Mouse (Mus musculus) neural tube, embryonic 12.5 days (tissue): ENCODE measurements at regions not wholly inside any gene's neighbourhood (a gene's known extent, or its start where the extent isn't known, plus 50 kb on each side); places are given as distances from the start of the nearest gene placed in this dataset.
A peak's percentile ranks its signal among the peaks of the same experiment; 100 is the strongest.

Experiments used
- ATAC-seq: fragments of 200-750 bp; cut with Nextera tagmentation; 2 replicates; pipeline ENCODE4 v1.8.0; 2017; ENCODE audit warnings: low read depth, mild to moderate bottlenecking, moderate TSS enrichment, moderate library complexity; ENCODE audit not compliant: low FRiP score
- H3K27ac ChIP-seq: fragments of 300-500 bp; sonication (generic); 2 replicates; pipeline ENCODE4 v1.5.1; 2016
- H3K27me3 ChIP-seq: fragments of 300-500 bp; sonication (generic); replicated peaks from 2 replicates; pipeline ENCODE4 v1.6.1; 2016; ENCODE audit warnings: mild to moderate bottlenecking
- H3K36me3 ChIP-seq: fragments of 300-500 bp; sonication (generic); 2 replicates; pipeline ENCODE4 v1.6.1; 2016; ENCODE audit warnings: mild to moderate bottlenecking
- H3K4me1 ChIP-seq: fragments of 300-500 bp; sonication (generic); 2 replicates; pipeline ENCODE4 v1.6.1; 2016
- H3K4me2 ChIP-seq: fragments of 300-500 bp; sonication (generic); replicated peaks from 2 replicates; pipeline ENCODE4 v1.6.1; 2016; ENCODE audit warnings: mild to moderate bottlenecking
- H3K4me3 ChIP-seq: fragments of 300-500 bp; sonication (generic); 2 replicates; pipeline ENCODE4 v1.5.1; 2016
- H3K9ac ChIP-seq: fragments of 300-500 bp; sonication (generic); 2 replicates; pipeline ENCODE4 v1.6.1; 2016; ENCODE audit warnings: mild to moderate bottlenecking
- H3K9me3 ChIP-seq: fragments of 300-500 bp; sonication (generic); 2 replicates; pipeline ENCODE4 v1.6.1; 2016; ENCODE audit warnings: mild to moderate bottlenecking
- WGBS: fragments of 180-500 bp; shearing (Covaris S2); methylation state at CpG from one replicate; pipeline ENCODE4 v1.1.7; 2016; 5-methylcytosine and 5-hydroxymethylcytosine counted together

- 68% methylated on average over 4 of the region's 4 CpGs for WGBS
- H3K4me2 ChIP-seq = no peak overlapping the region
- H3K9me3 ChIP-seq = no peaks in the 10 kb centered on the region
- H3K4me1 ChIP-seq = no peaks in the 10 kb centered on the region
- ATAC-seq = no peak
- no peaks in the 10 kb centered on the region for H3K27me3 ChIP-seq
- no peak overlapping the region for H3K4me3 ChIP-seq
- no peaks in the 10 kb centered on the region for H3K36me3 ChIP-seq
- H3K27ac ChIP-seq = no peak overlapping the region
- H3K9ac ChIP-seq = no peak overlapping the region
Observed at GRCm38 (mm10) chr8:26364637-26365036, 245.3 kb downstream of the Gm45692 start.

DNA sequence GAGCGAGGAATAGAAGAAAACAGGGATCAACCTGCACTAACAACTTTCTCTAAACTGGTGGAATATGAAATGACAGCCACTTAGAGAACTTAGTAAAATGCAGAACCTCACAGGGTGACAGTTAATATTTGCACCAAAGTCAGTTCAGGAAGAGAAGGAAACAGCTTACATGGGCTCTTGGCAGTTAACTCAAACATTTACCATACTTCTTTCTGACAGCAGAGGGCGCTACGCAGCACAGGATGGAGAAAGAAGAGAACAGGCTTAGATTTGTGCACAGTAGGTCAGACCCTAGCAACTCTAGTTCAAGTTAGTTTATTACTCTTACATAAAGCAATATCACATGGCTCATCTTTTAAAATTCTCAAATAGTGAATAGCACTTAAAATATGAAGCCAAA is 261.3 kb downstream of the Gm45692 start:
- no peak overlapping the region for H3K9ac ChIP-seq
- H3K9me3 ChIP-seq = no peaks in the 10 kb centered on the region
- H3K4me1 ChIP-seq = peaks cover 15% of the 10 kb centered on the region
- no peak overlapping the region for H3K4me3 ChIP-seq
- 31% methylated on average over 3 of the region's 3 CpGs for WGBS
- H3K27ac ChIP-seq = no peak overlapping the region
- no peaks in the 10 kb centered on the region for H3K36me3 ChIP-seq
- no peaks in the 10 kb centered on the region for H3K27me3 ChIP-seq
- no peak overlapping the region for H3K4me2 ChIP-seq
- ATAC-seq = no peak

- Histone ChIP-seq H3K27me3 (no peaks in the 10 kb centered on the region), H3K4me3 (no peak overlapping the region), H3K4me2 (no peak overlapping the region), H3K4me1 (peaks cover 15% of the 10 kb centered on the region), H3K9me3 (no peaks in the 10 kb centered on the region), H3K36me3 (no peaks in the 10 kb centered on the region), H3K27ac (no peak overlapping the region), H3K9ac (no peak overlapping the region)
- WGBS = 90% methylated on average over 7 of the region's 7 CpGs
- ATAC-seq = no peak
Observed at GRCm38 (mm10) chr8:26382426-26382825, 263.1 kb downstream of the Gm45692 start.

- Histone ChIP-seq H3K4me3 (no peak overlapping the region), H3K36me3 (no peaks in the 10 kb centered on the region), H3K9ac (no peak overlapping the region), H3K4me1 (peaks cover 15% of the 10 kb centered on the region), H3K27ac (no peak overlapping the region), H3K27me3 (no peaks in the 10 kb centered on the region), H3K9me3 (no peaks in the 10 kb centered on the region), H3K4me2 (no peak overlapping the region)
- no peak for ATAC-seq
- 21% methylated on average over 3 of the region's 3 CpGs for WGBS
Observed at GRCm38 (mm10) chr8:26383886-26384285, 264.6 kb downstream of the Gm45692 start.

DNA sequence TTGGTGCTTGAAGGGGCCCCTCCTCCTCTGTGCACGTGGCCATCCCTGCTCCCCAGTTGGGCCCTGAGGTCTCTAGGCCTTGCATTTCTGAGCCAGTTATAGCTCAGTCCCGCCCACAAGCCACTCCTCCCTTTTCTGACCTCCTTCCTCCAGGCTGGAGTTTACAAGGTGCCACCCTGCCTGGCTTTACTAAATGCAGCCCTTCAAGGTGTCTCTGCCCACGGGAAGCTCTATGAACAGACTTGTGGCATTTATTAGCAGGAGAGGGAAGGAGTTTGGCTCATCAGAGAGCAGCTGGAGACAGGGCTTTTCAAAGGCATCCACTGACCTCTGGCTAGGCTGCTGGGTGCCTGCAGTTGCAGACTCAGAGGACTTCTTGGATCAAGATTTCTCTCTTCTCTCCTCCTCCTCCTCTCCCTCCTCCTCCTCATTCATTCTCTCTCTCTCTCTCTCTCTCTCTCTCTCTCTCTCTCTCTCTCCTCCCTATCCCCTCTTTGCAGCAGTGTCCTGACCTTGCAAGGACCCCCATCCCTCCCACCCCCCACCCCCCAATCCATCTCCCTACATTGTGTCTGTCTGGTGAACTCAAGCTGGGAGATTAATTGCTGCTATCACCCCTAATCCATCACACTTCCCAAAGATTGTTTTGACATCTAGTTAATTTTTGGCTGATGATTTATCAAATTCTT is 265.1 kb downstream of the Gm45692 start:
- ATAC-seq = peak; percentile 79
- H3K9me3 ChIP-seq = no peaks in the 10 kb centered on the region
- H3K27ac ChIP-seq = no peak overlapping the region
- H3K9ac ChIP-seq = no peak overlapping the region
- no peaks in the 10 kb centered on the region for H3K36me3 ChIP-seq
- no peak overlapping the region for H3K4me3 ChIP-seq
- no peaks in the 10 kb centered on the region for H3K27me3 ChIP-seq
- WGBS = 0% methylated on average over 3 of the region's 3 CpGs
- peaks cover 15% of the 10 kb centered on the region for H3K4me1 ChIP-seq
- H3K4me2 ChIP-seq = no peak overlapping the region; the same call in 1 of the 2 replicates

DNA sequence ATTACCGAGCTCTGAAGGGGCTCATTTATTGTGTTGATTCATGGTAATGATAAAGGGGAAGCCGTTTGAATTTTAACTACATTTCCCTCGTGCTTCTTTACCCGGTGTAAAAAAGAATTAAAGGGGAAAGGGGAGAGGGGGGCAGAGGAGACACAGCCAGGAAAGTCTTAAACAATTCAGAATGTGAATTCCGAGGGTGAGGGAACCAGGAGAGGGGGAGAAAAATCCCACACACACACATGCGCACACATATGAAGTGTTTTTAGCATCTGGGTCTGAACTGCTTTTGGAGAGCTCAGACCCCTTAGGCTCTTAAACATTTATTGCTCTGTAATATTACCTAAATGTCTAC is 265.6 kb downstream of the Gm45692 start:
- no peak overlapping the region for H3K4me3 ChIP-seq
- peaks cover 15% of the 10 kb centered on the region for H3K4me1 ChIP-seq
- no peak overlapping the region for H3K9ac ChIP-seq
- no peak for ATAC-seq
- no peaks in the 10 kb centered on the region for H3K27me3 ChIP-seq
- no peak overlapping the region for H3K4me2 ChIP-seq
- H3K27ac ChIP-seq = no peak overlapping the region
- no peaks in the 10 kb centered on the region for H3K9me3 ChIP-seq
- 6% methylated on average over 6 of the region's 6 CpGs for WGBS
- H3K36me3 ChIP-seq = no peaks in the 10 kb centered on the region

DNA sequence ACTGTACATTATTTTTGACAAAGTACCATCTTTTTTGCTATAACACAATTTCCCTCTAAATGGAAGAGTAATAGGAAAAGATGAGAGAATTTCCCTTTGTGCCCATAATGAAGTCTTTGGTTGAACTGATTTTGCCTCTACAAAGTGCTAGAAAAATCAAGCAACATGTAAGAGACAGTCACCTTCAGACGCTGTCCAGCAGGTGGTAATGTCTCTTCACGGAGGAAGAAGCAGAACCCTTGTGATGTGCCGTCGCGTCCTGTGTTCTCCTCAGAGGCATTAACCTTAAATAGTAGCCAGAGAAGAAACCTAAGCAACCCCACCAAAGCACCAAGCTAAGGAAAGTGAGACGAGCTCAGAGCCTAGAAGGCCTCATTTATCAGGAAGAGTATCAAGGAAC is 275.7 kb downstream of the Gm45692 start:
- 81% methylated on average over 6 of the region's 6 CpGs for WGBS
- ATAC-seq = no peak

DNA sequence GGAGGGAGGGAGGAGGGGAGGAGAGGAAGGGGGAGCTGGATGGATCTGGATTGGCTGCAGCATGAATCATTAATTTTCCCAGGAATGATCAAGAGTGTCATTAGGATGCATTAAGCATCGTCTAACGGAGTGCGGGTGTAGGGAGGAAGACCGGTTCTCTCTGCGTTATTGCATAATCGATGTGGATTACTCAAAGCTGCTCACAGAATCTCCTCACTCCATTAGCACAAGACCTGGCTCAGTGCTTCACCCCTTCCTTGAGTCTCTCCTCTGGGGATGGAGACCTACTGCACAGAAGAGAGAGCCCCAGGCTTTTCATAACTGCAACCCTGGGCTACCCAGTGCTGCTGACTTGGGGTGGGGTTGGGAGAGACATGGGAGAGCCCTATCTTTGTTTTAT is 300.7 kb downstream of the Gm45692 start:
- WGBS = 32% methylated on average over 6 of the region's 6 CpGs
- Histone ChIP-seq H3K4me1 (peaks cover 22% of the 10 kb centered on the region), H3K9ac (no peak overlapping the region), H3K36me3 (no peaks in the 10 kb centered on the region), H3K27ac (peak overlapping the region; percentile 38), H3K4me2 (peak overlapping the region; percentile 18; the same call in 1 of the 2 replicates), H3K27me3 (no peaks in the 10 kb centered on the region), H3K4me3 (no peak overlapping the region), H3K9me3 (no peaks in the 10 kb centered on the region)
- peak; percentile 78 for ATAC-seq

More for the DNA sequence above, 275.7 kb downstream of the Gm45692 start:
- no peak overlapping the region for H3K9ac ChIP-seq
- no peaks in the 10 kb centered on the region for H3K4me1 ChIP-seq
- H3K27ac ChIP-seq = no peak overlapping the region
- no peaks in the 10 kb centered on the region for H3K27me3 ChIP-seq
- H3K4me2 ChIP-seq = no peak overlapping the region
- H3K36me3 ChIP-seq = no peaks in the 10 kb centered on the region
- H3K9me3 ChIP-seq = 0 out of 2 replicates have a peak, but pooled peaks cover 5% of the 10 kb centered on the region
- H3K4me3 ChIP-seq = no peak overlapping the region

- peak overlapping the region; percentile 38 for H3K27ac ChIP-seq
- H3K4me2 ChIP-seq = peak overlapping the region; percentile 18; the same call in 1 of the 2 replicates
- peak; percentile 89 for ATAC-seq
- no peaks in the 10 kb centered on the region for H3K27me3 ChIP-seq
- no peaks in the 10 kb centered on the region for H3K36me3 ChIP-seq
- WGBS = 30% methylated on average over 10 of the region's 10 CpGs
- H3K9ac ChIP-seq = no peak overlapping the region
- no peak overlapping the region for H3K4me3 ChIP-seq
- no peaks in the 10 kb centered on the region for H3K9me3 ChIP-seq
- peaks cover 22% of the 10 kb centered on the region for H3K4me1 ChIP-seq
Observed at GRCm38 (mm10) chr8:26420536-26420935, 301.2 kb downstream of the Gm45692 start.

GRCm38 (mm10) chr8:26427311-26427710 is 308.0 kb downstream of the Gm45692 start:
- WGBS = 92% methylated on average over 7 of the region's 7 CpGs
- Histone ChIP-seq H3K9ac (no peak overlapping the region), H3K4me3 (no peak overlapping the region), H3K36me3 (no peaks in the 10 kb centered on the region), H3K27me3 (no peaks in the 10 kb centered on the region), H3K9me3 (no peaks in the 10 kb centered on the region), H3K4me1 (no peaks in the 10 kb centered on the region), H3K27ac (no peak overlapping the region), H3K4me2 (no peak overlapping the region)
- ATAC-seq = no peak

- H3K36me3 ChIP-seq = no peaks in the 10 kb centered on the region
- H3K4me2 ChIP-seq = no peak overlapping the region
- H3K4me3 ChIP-seq = no peak overlapping the region
- peaks cover 3% of the 10 kb centered on the region; the same call in 1 of the 2 replicates for H3K4me1 ChIP-seq
- 86% methylated on average over 8 of the region's 8 CpGs for WGBS
- H3K27ac ChIP-seq = no peak overlapping the region
- H3K9ac ChIP-seq = no peak overlapping the region
- no peak for ATAC-seq
- no peaks in the 10 kb centered on the region for H3K9me3 ChIP-seq
- H3K27me3 ChIP-seq = no peaks in the 10 kb centered on the region
Observed at GRCm38 (mm10) chr8:26429751-26430327, 310.5 kb downstream of the Gm45692 start.

DNA sequence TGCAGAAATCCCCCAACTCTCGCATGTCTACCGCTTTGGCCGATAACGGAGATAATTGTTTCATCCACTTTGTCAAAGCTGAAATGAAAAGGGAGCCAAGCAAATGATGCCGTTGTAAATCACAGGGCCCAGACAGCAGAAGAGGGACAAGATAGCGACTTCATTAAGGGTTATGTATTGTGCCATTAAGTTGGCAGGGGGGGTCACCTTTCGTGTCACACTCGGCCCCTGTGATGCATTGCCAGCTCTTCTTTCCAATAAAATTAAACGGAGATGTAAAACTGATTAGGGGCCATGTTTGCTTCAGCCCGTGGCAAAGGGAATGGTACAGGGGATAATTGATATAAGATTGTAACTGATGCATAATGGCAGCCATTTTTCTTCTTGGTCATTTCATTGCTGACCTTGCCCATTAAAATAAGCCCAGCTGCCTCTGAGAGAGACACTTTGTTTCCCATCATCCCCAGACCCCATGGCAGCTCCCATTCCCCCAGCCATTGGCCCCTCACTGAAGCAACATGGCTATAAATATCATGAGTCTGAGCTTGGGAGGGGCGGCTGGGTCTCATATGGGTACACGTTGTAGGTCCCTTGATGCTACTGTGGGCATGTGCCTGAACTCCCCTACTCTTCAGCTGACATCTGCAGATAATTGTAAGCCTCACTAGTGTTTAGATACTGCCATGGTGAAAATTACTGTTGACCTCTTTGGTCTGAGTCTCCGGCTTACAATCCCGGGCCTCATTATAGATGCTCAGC is 313.0 kb downstream of the Gm45692 start:
- 70% methylated on average over 14 of the region's 14 CpGs for WGBS
- no peak overlapping the region for H3K4me3 ChIP-seq
- no peaks in the 10 kb centered on the region for H3K36me3 ChIP-seq
- no peaks in the 10 kb centered on the region for H3K27me3 ChIP-seq
- H3K9ac ChIP-seq = no peak overlapping the region
- no peaks in the 10 kb centered on the region for H3K9me3 ChIP-seq
- H3K4me2 ChIP-seq = no peak overlapping the region
- no peak overlapping the region for H3K27ac ChIP-seq
- H3K4me1 ChIP-seq = peaks cover 6% of the 10 kb centered on the region
- ATAC-seq = peak; percentile 61; the same call in 1 of the 2 replicates
